Mouse (Mus musculus): ENCODE results near the gene Cfap61.

The Cfap61 gene

GRCm38 (mm10) chr2:146010816-146011215 lies 76.2 kb downstream of the Cfap61 start:
- DNase-seq (ENCODE audit: low read depth, low spot score) = no peak

- no peak for DNase-seq (ENCODE audit: low read depth, low spot score)
Measured at GRCm38 (mm10) chr2:146015341-146016186, 81.0 kb downstream of the Cfap61 start.

- DNase-seq (ENCODE audit: low read depth, low spot score) = no peak
Measured at GRCm38 (mm10) chr2:146022846-146023245, 88.3 kb downstream of the Cfap61 start.

GRCm38 (mm10) chr2:146043640-146044039 lies 109.1 kb downstream of the Cfap61 start:
- DNase-seq (ENCODE audit: low read depth, low spot score) = no peak

GRCm38 (mm10) chr2:146044926-146045890 lies 110.6 kb downstream of the Cfap61 start:
- no peak for DNase-seq (ENCODE audit: low read depth, low spot score)

GRCm38 (mm10) chr2:146047691-146048090 lies 113.1 kb downstream of the Cfap61 start:
- no peak for DNase-seq (ENCODE audit: low read depth, low spot score)

GRCm38 (mm10) chr2:146048221-146048829 lies 113.7 kb downstream of the Cfap61 start:
- no peak for DNase-seq (ENCODE audit: low read depth, low spot score)

- no peak for DNase-seq (ENCODE audit: low read depth, low spot score)
Measured at GRCm38 (mm10) chr2:146049339-146049738, 114.8 kb downstream of the Cfap61 start.

- DNase-seq (ENCODE audit: low read depth, low spot score) = no peak
Measured at GRCm38 (mm10) chr2:146050069-146050468, 115.5 kb downstream of the Cfap61 start.

GRCm38 (mm10) chr2:146051334-146051733 lies 116.8 kb downstream of the Cfap61 start:
- DNase-seq (ENCODE audit: low read depth, low spot score) = no peak

- no peak for DNase-seq (ENCODE audit: low read depth, low spot score)
Measured at GRCm38 (mm10) chr2:146057123-146057522, 122.5 kb downstream of the Cfap61 start.

GRCm38 (mm10) chr2:146058791-146059190 lies 124.2 kb downstream of the Cfap61 start:
- no peak for DNase-seq (ENCODE audit: low read depth, low spot score)

GRCm38 (mm10) chr2:146061421-146062300 lies 127.1 kb downstream of the Cfap61 start:
- no peak for DNase-seq (ENCODE audit: low read depth, low spot score)

GRCm38 (mm10) chr2:146062330-146063092 lies 127.9 kb downstream of the Cfap61 start:
- no peak for DNase-seq (ENCODE audit: low read depth, low spot score)

- DNase-seq (ENCODE audit: low read depth, low spot score) = no peak
Measured at GRCm38 (mm10) chr2:146063093-146064074, 128.8 kb downstream of the Cfap61 start.

- no peak for DNase-seq (ENCODE audit: low read depth, low spot score)
Measured at GRCm38 (mm10) chr2:146067364-146067763, 132.8 kb downstream of the Cfap61 start.

GRCm38 (mm10) chr2:146073300-146073699 lies 138.7 kb downstream of the Cfap61 start:
- DNase-seq (ENCODE audit: low read depth, low spot score) = no peak

GRCm38 (mm10) chr2:146077117-146077516 lies 142.5 kb downstream of the Cfap61 start:
- DNase-seq (ENCODE audit: low read depth, low spot score) = no peak

- no peak for DNase-seq (ENCODE audit: low read depth, low spot score)
Measured at GRCm38 (mm10) chr2:146080282-146080681, 145.7 kb downstream of the Cfap61 start.

All from brain, embryonic 18.5 days (tissue).